Mouse (Mus musculus) hindbrain, embryonic 13.5 days (tissue): ENCODE measurements at regions not wholly inside any gene's neighbourhood (a gene's known extent, or its start where the extent isn't known, plus 50 kb on each side); places are given as distances from the start of the nearest gene placed in this dataset.

Experiments used
- ATAC-seq: fragments of 200-750 bp; cut with Nextera tagmentation; 2 replicates; pipeline ENCODE4 v1.8.0; 2017; ENCODE audit warnings: moderate TSS enrichment; ENCODE audit not compliant: low FRiP score
- H3K27ac ChIP-seq: fragments of 300-500 bp; sonication (generic); 2 replicates; pipeline ENCODE4 v1.5.1; 2015; ENCODE audit warnings: inconsistent platforms, mild to moderate bottlenecking, moderate library complexity
- H3K27me3 ChIP-seq: fragments of 300-500 bp; sonication (generic); 2 replicates; pipeline ENCODE4 v1.6.1; 2015; ENCODE audit warnings: mild to moderate bottlenecking, inconsistent platforms
- H3K36me3 ChIP-seq: fragments of 300-500 bp; sonication (generic); 2 replicates; pipeline ENCODE4 v1.6.1; 2015; ENCODE audit warnings: mild to moderate bottlenecking, inconsistent platforms
- H3K4me1 ChIP-seq: fragments of 300-500 bp; sonication (generic); replicated peaks from 2 replicates; pipeline ENCODE4 v1.6.1; 2015; ENCODE audit warnings: inconsistent platforms
- H3K4me2 ChIP-seq: fragments of 300-500 bp; sonication (generic); 2 replicates; pipeline ENCODE4 v1.6.1; 2015; ENCODE audit warnings: inconsistent platforms, mild to moderate bottlenecking, moderate library complexity
- H3K4me3 ChIP-seq: fragments of 300-500 bp; sonication (generic); 2 replicates; pipeline ENCODE4 v1.5.1; 2015; ENCODE audit warnings: mild to moderate bottlenecking, inconsistent platforms
- H3K9ac ChIP-seq: fragments of 300-500 bp; sonication (generic); 2 replicates; pipeline ENCODE4 v1.6.1; 2015; ENCODE audit warnings: mild to moderate bottlenecking, inconsistent platforms
- H3K9me3 ChIP-seq: fragments of 300-500 bp; sonication (generic); 2 replicates; pipeline ENCODE4 v1.6.1; 2016; ENCODE audit warnings: inconsistent platforms
- WGBS: fragments of 180-500 bp; shearing (Covaris S2); methylation state at CpG from one replicate; pipeline ENCODE4 v1.1.7; 2015; 5-methylcytosine and 5-hydroxymethylcytosine counted together

DNA sequence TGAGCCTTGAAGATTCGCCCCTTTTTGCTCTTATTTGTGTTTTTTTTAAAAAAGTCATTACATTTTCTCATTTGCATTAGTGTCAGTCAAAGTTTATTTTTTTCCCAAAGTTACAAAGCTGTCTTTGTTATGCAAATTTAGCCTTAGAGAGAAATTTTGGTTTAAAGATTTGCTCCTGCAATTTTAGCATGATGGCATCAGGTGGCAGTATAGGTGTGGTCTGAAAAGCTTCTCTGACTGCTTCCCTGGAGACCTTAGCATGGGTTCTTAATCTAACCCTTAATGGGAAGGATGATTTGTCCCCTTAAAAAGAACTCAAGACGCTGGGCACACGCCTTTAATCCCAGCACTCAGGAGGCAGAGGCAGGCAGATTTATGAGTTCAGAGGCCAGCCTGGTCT is 451.2 kb downstream of the Slc4a3 start:
- H3K4me1 ChIP-seq, result peaks cover 4% of the 10 kb centered on the region; the same call in 1 of the 2 replicates
- H3K9me3 ChIP-seq, result no peaks in the 10 kb centered on the region
- H3K27ac ChIP-seq, result no peak overlapping the region
- 72% methylated on average over 3 of the region's 3 CpGs for WGBS
- no peak overlapping the region for H3K4me2 ChIP-seq
- ATAC-seq, result no peak
- H3K36me3 ChIP-seq, result no peaks in the 10 kb centered on the region
- no peak overlapping the region for H3K4me3 ChIP-seq
- no peak overlapping the region for H3K9ac ChIP-seq
- H3K27me3 ChIP-seq, result no peaks in the 10 kb centered on the region

DNA sequence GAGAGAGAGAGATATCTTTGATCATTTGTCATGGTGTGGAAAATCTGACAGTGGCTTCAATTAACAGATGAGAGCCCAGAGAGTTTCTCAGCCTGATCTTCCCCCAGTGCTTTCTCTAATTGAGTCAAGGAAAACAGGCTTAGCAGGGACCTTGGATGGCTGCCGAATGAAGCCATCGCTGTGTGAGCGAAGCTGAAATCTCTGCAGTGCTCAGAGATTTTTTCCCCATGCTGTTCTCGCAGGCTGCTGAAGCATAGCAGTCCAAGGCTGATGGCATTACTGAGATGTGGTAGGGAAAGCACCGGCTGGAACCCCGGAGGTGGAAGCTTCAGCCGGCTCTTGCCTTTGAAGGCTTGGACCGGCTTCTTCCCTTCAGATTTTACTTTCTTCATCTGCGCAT is 455.1 kb downstream of the Slc4a3 start:
- no peaks in the 10 kb centered on the region for H3K27me3 ChIP-seq
- H3K27ac ChIP-seq, result no peak overlapping the region
- WGBS, result 73% methylated on average over 9 of the region's 9 CpGs
- 0 out of 2 replicates have a peak, but pooled peaks cover 3% of the 10 kb centered on the region for H3K9me3 ChIP-seq
- no peak overlapping the region for H3K4me3 ChIP-seq
- peaks cover 4% of the 10 kb centered on the region; the same call in 1 of the 2 replicates for H3K4me1 ChIP-seq
- H3K36me3 ChIP-seq, result no peaks in the 10 kb centered on the region
- no peak overlapping the region for H3K4me2 ChIP-seq
- no peak overlapping the region for H3K9ac ChIP-seq
- ATAC-seq, result no peak

DNA sequence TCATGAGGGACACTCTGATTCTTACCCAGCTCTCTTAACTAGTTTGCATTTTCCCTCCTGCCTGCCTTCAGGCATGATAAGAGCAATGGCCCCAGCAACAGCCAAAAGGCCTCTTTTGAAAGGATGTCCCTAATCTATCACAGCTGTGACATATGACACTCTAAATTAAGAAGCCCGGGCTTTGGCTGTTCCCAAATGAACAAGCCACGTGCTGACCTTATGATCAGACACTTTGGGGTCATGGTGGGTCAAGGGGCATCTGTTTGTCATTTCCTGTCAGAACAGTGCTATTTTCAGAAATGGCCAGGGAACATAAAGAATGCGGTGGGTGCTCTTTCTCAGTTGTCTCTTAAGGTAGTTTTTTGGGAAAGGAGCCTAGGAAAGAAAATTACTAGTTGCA is 463.5 kb downstream of the Slc4a3 start:
- Histone ChIP-seq H3K27me3 (no peaks in the 10 kb centered on the region), H3K4me3 (no peak overlapping the region), H3K9me3 (0 out of 2 replicates have a peak, but pooled peaks cover 3% of the 10 kb centered on the region), H3K27ac (no peak overlapping the region), H3K4me1 (no peaks in the 10 kb centered on the region), H3K36me3 (no peaks in the 10 kb centered on the region), H3K9ac (no peak overlapping the region), H3K4me2 (no peak overlapping the region)
- WGBS, result 37% methylated on average over 3 of the region's 3 CpGs
- ATAC-seq, result no peak

DNA sequence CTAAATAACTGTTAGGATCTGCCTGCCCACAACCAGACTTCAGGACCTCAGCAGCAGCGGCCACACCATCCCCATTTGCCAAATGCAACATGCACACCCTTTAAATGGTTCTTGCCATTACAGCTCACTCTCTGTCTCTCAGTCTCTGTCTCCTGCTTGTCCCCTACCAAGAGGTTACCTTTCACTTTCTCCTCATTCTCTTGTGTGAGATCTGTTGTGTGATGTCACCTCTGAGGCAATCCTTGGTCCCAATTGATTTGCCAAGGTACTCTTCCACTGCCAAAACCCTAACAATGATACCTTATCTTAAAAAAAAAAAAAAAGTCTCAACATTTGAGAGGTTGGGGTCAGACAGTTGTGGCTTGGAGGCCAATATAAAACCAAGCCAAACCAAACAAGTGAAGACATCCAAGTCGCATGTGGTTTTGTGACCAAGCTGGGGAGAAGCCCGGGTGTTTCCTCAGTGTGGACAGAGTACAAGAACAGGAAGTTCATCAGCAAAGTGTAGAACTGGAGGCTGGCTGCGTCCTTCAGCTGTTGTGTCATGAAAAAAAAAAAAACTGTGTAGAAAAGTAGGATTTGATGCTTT is 464.2 kb downstream of the Slc4a3 start:
- no peaks in the 10 kb centered on the region for H3K27me3 ChIP-seq
- no peak overlapping the region for H3K27ac ChIP-seq
- no peak for ATAC-seq
- no peaks in the 10 kb centered on the region for H3K4me1 ChIP-seq
- H3K9ac ChIP-seq, result no peak overlapping the region
- 87% methylated on average over 4 of the region's 4 CpGs for WGBS
- no peaks in the 10 kb centered on the region for H3K36me3 ChIP-seq
- H3K9me3 ChIP-seq, result 0 out of 2 replicates have a peak, but pooled peaks cover 3% of the 10 kb centered on the region
- no peak overlapping the region for H3K4me2 ChIP-seq
- no peak overlapping the region for H3K4me3 ChIP-seq

DNA sequence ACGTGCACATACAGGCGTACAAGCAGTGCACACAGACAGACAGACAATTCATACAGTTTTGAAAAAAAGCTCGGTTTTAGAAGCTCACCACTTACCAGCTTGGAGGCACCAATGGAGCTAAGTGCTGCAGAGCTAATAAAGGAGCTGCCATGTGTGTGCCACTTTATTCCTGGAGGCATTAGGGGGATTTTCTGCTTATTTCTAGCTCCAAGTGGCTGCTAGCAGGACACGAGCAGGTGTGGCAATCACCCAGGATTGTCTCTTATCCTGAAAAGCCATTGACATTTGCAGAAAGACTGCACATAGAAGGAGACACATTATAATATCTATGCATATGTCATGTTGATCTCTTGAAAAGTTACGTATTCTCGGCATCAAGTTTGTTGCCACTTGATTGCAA is 472.5 kb downstream of the Slc4a3 start:
- Histone ChIP-seq H3K27me3 (no peaks in the 10 kb centered on the region), H3K27ac (no peak overlapping the region), H3K9ac (no peak overlapping the region), H3K4me2 (no peak overlapping the region), H3K4me1 (no peaks in the 10 kb centered on the region), H3K4me3 (no peak overlapping the region), H3K9me3 (0 out of 2 replicates have a peak, but pooled peaks cover 3% of the 10 kb centered on the region), H3K36me3 (no peaks in the 10 kb centered on the region)
- WGBS, result 90% methylated on average over 6 of the region's 6 CpGs
- no peak for ATAC-seq

DNA sequence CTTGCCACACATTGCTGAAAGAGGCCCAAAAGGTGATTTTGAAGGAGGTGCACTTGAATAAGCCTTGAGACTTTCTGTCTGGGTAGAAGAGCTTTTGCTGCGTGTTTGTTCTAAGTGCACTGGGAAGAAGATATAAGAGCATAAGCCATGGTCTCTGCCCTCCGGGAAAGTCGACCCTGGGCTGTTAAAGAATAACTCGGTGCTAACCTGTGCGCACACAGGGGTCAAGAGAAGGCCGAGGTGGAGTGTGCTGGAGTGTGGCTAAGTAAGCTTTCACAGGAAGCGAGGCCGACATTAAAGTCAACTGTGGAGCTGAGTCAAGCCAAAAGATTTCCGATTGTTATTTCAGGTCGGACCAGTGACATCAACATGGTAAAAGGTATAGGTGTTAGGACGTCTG is 473.0 kb downstream of the Slc4a3 start:
- Histone ChIP-seq H3K27ac (no peak overlapping the region), H3K9me3 (0 out of 2 replicates have a peak, but pooled peaks cover 3% of the 10 kb centered on the region), H3K4me3 (no peak overlapping the region), H3K36me3 (no peaks in the 10 kb centered on the region), H3K27me3 (no peaks in the 10 kb centered on the region), H3K4me1 (no peaks in the 10 kb centered on the region), H3K4me2 (no peak overlapping the region), H3K9ac (no peak overlapping the region)
- ATAC-seq, result no peak
- WGBS, result 82% methylated on average over 11 of the region's 11 CpGs

DNA sequence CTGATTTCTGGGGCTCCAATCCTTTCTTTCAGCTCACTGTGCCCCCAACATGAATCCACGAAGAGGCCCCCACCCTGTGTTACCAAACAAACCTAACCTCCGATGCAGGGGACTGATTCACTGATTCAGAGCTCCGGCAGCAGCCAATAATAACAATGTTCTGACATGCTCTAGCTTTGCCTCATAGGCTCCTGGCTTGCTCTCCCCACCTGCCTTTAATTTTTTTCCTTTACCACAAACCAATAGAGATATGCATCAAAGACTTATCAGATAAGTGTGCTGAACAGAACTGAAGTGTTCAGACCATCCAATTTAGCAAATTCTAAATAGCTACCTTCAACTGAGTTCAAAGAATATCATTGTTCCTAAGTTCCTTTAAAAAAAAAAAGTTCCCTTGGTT is 478.6 kb downstream of the Slc4a3 start:
- Histone ChIP-seq H3K9ac (no peak overlapping the region), H3K27me3 (no peaks in the 10 kb centered on the region), H3K27ac (no peak overlapping the region), H3K36me3 (no peaks in the 10 kb centered on the region), H3K9me3 (0 out of 2 replicates have a peak, but pooled peaks cover 3% of the 10 kb centered on the region), H3K4me2 (no peak overlapping the region), H3K4me1 (peaks cover 8% of the 10 kb centered on the region; the same call in 1 of the 2 replicates), H3K4me3 (no peak overlapping the region)
- WGBS, result 70% methylated on average over 3 of the region's 3 CpGs
- no peak for ATAC-seq

DNA sequence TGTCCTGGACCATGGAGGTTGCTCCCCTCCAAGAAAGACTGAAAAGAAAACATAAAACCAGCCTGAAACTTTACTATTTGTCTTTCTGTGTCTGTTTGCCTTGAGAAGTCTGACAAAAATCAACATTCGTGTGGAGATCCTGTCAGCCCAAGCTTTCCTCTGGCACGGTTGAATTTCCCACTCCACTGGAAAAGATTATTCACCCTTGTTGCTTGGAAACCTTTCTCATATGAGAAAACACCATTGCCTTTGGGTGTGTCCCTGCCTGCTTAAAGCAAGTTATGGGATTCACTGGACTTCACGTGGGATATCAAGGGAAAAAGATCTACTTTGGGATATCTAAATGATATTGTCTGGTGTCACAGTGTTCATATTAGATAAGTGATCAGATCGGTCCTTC is 479.3 kb downstream of the Slc4a3 start:
- no peak overlapping the region for H3K9ac ChIP-seq
- ATAC-seq, result no peak
- H3K36me3 ChIP-seq, result no peaks in the 10 kb centered on the region
- peaks cover 8% of the 10 kb centered on the region; the same call in 1 of the 2 replicates for H3K4me1 ChIP-seq
- no peaks in the 10 kb centered on the region for H3K27me3 ChIP-seq
- H3K4me3 ChIP-seq, result no peak overlapping the region
- H3K9me3 ChIP-seq, result 0 out of 2 replicates have a peak, but pooled peaks cover 1% of the 10 kb centered on the region
- no peak overlapping the region for H3K4me2 ChIP-seq
- H3K27ac ChIP-seq, result no peak overlapping the region
- 61% methylated on average over 4 of the region's 4 CpGs for WGBS

DNA sequence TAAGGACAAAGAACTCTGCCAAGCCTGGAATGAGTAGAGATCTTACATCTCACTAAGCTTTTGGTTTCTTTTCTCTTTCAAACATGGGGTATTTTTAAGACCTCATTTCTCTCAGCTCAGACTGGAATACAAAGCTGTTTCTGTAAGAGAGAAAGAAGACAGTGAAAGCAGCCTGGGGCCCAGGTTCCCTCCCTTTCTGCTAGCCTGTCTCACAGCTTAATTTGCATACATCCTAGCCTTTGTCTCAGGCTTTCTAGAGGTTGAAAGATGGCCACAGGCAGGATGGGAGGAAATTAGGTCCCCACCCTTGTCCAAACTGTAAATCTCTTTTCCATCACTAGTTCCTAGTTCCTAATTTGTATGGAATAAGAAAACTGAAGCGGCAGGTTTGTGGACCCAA is 483.0 kb downstream of the Slc4a3 start:
- H3K4me3 ChIP-seq, result no peak overlapping the region
- no peak overlapping the region for H3K9ac ChIP-seq
- no peaks in the 10 kb centered on the region for H3K36me3 ChIP-seq
- H3K4me1 ChIP-seq, result peaks cover 8% of the 10 kb centered on the region; the same call in 1 of the 2 replicates
- H3K9me3 ChIP-seq, result no peaks in the 10 kb centered on the region
- H3K4me2 ChIP-seq, result no peak overlapping the region
- 46% methylated on average over 1 of the region's 1 CpGs for whole genome bisulfite sequencing
- H3K27ac ChIP-seq, result no peak overlapping the region
- ATAC-seq, result no peak
- no peaks in the 10 kb centered on the region for H3K27me3 ChIP-seq

DNA sequence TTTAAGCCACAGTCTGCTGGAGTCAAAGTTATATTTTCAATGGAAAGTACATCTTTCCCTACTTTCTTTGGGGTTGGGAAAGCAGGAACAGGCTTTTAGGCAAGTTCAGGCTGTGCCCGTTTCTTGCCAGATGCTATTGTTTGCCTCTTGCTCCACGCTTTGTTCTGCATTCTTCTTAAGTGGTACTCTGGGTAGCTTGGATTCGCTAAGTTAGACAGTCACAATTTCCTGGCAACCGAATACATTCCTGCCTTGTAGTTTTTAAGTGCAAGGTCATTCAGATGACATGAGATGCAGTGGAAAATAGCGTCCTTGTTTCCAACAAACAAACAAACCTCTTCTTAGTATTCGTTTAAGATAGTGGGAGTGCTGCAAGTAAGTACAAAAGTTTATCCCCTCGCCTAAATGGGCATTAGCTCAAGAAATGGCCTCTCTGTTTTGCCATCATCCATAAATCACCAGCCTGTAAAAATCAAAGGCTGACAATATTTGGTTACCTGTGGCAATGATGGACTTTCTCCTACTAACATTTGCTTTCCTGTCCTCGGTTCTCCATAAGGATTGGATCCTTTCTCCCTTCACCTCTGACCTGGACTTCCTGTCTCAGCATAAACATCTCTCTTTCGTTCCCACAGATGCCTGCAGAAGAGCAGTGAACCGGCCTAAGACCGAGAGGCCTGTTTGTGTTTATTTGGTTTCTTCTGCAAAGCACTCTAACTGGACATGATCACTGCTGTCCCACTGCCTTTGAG is 485.3 kb downstream of the Slc4a3 start:
- Histone ChIP-seq H3K36me3 (no peaks in the 10 kb centered on the region), H3K27ac (no peak overlapping the region), H3K4me1 (peaks cover 8% of the 10 kb centered on the region; the same call in 1 of the 2 replicates), H3K9ac (no peak overlapping the region), H3K4me3 (no peak overlapping the region), H3K4me2 (no peak overlapping the region), H3K27me3 (no peaks in the 10 kb centered on the region), H3K9me3 (no peaks in the 10 kb centered on the region)
- 77% methylated on average over 11 of the region's 11 CpGs for WGBS
- ATAC-seq, result no peak

DNA sequence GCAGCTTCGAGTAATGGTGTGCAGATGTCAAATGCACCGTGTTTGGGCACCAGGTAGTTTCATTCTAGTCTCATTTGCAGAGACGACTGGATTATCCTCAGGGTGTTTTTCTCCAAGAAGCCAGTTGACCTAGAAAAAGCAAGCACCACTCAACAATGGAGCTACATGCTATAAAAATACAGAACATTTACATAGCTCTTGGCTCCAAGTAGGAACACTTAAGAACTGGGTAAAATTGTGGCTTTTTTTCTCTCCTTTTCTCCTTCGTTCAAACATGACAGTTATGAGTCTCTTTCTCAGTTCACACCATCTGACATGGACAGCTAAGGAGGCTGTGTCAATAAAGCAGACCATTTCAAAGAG is 485.8 kb downstream of the Slc4a3 start:
- no peak for ATAC-seq
- Histone ChIP-seq H3K27me3 (no peaks in the 10 kb centered on the region), H3K4me1 (peaks cover 8% of the 10 kb centered on the region; the same call in 1 of the 2 replicates), H3K27ac (no peak overlapping the region), H3K4me2 (no peak overlapping the region), H3K9ac (no peak overlapping the region), H3K36me3 (no peaks in the 10 kb centered on the region), H3K4me3 (no peak overlapping the region), H3K9me3 (no peaks in the 10 kb centered on the region)
- 70% methylated on average over 4 of the region's 4 CpGs for WGBS

DNA sequence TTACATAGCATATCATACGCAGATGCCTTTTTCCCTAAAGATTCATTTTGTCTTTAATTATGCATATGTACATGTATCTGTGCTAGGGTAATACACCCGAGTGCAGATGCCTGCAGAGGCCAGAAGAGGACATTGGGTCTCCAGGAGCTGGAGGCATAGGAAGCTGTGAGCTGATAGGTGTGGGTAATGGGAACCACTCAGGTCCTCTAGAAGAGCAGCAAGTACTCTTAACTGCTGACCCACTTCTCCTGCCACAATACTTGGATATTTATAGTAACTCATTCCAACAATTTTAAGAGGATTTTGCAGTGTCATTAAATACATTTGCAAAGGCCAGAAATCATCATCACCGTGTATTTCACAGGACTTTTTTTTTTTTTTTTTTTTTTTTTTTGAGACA is 486.6 kb downstream of the Slc4a3 start:
- Histone ChIP-seq H3K27me3 (no peaks in the 10 kb centered on the region), H3K4me1 (peaks cover 8% of the 10 kb centered on the region; the same call in 1 of the 2 replicates), H3K27ac (no peak overlapping the region), H3K4me3 (no peak overlapping the region), H3K4me2 (no peak overlapping the region), H3K9me3 (no peaks in the 10 kb centered on the region), H3K36me3 (no peaks in the 10 kb centered on the region), H3K9ac (no peak overlapping the region)
- ATAC-seq, result no peak
- 75% methylated on average over 3 of the region's 3 CpGs for WGBS

DNA sequence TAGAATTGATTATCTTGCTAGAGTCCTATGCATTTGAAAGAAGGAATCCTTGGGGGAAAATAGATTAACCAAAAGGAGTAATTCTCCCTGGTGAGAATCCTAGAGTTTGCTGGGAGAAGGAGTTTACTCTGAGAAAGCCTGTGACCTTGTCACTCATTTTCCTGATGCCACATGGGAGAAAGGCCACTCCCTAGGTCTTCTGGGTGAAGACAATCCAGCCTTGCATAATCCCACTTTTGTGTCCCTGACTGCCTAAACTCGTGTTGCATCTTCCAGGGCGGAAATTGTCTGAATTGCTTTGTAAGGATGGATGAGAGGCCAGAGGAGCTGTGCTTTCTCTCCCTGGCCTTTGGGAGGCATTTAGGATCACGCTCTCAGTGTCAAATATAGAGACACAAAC is 490.2 kb downstream of the Slc4a3 start:
- no peak overlapping the region for H3K4me3 ChIP-seq
- no peak overlapping the region for H3K9ac ChIP-seq
- no peak for ATAC-seq
- H3K36me3 ChIP-seq, result no peaks in the 10 kb centered on the region
- 38% methylated on average over 3 of the region's 3 CpGs for WGBS
- no peak overlapping the region for H3K27ac ChIP-seq
- H3K4me2 ChIP-seq, result no peak overlapping the region
- H3K27me3 ChIP-seq, result no peaks in the 10 kb centered on the region
- H3K9me3 ChIP-seq, result no peaks in the 10 kb centered on the region
- no peaks in the 10 kb centered on the region for H3K4me1 ChIP-seq
